In genomic region chr6:106769290-106769866, GRCm38 (mm10) we compare ENCODE assay signal across 8 mouse cellular contexts. TPM values are rescaled to one million over a fixed set of nuclear protein-coding genes. Genes with fewer than 3 reads are reported as not detected.
DNase-seq lines count a peak whose midpoint lies in the region; ATAC-seq and TF ChIP-seq lines count a peak whose summit lies in the region.

No protein-coding gene starts in this region.

- DNase-seq in lung, postnatal 36 days, result no peak
- peak; percentile 51 for DNase-seq in induced T-regulatory cell, adult 2 months (ENCODE audit: low read depth)
- no peak for DNase-seq in cerebellum, postnatal 10 days
- DNase-seq in left cerebral cortex, postnatal 14 days (ENCODE audit: low spot score in 2 of 2), result no peak
- DNase-seq in cerebellum, adult 8-10 months, result no peak

- peak overlapping the region; percentile 68 for H3K4me2 ChIP-seq in lung, embryonic 16.5 days (ENCODE audit: low read depth, low read length)
- H3K4me2 ChIP-seq in midbrain, embryonic 13.5 days (replicated peaks), result peak overlapping the region; percentile 96

- peaks cover 9% of the 10 kb centered on the region for H3K4me1 ChIP-seq in lung, embryonic 16.5 days (replicated peaks; ENCODE audit: control insufficient read depth, insufficient read depth, low read length)
- H3K4me1 ChIP-seq in cortical plate, adult 2 months (ENCODE audit: control insufficient read depth, insufficient read depth, low read length), result peaks cover 2% of the 10 kb centered on the region; the same call in 1 of the 2 replicates
- H3K4me1 ChIP-seq in midbrain, embryonic 13.5 days (replicated peaks), result peaks cover 12% of the 10 kb centered on the region

- H3K27ac ChIP-seq in lung, embryonic 16.5 days (ENCODE audit: low read length), result peak overlapping the region; percentile 24; the same call in 1 of the 2 replicates
- H3K27ac ChIP-seq in cortical plate, adult 2 months (ENCODE audit: insufficient read depth, low read length), result no peak overlapping the region
- no peak overlapping the region; the same call in 1 of the 2 replicates for H3K27ac ChIP-seq in midbrain, embryonic 13.5 days

- ATAC-seq in lung, embryonic 16.5 days (ENCODE audit: low read depth), result peak; percentile 74; the same call in 1 of the 2 replicates
- ATAC-seq in midbrain, embryonic 13.5 days, result peak; percentile 83

- WGBS in lung, embryonic 16.5 days, result under 1% methylated on average over 33 of the region's 33 CpGs
- 3% methylated on average over 33 of the region's 33 CpGs for WGBS in midbrain, embryonic 13.5 days

- H3K4me3 ChIP-seq in lung, embryonic 16.5 days (ENCODE audit: low read length), result peak overlapping the region; percentile 86
- peak overlapping the region; percentile 64 for H3K4me3 ChIP-seq in cortical plate, adult 2 months (ENCODE audit: insufficient read depth, low read length)
- peak overlapping the region; percentile 80 for H3K4me3 ChIP-seq in midbrain, embryonic 13.5 days (replicated peaks)

- H3K9ac ChIP-seq in lung, embryonic 16.5 days (ENCODE audit: low read length), result peak overlapping the region; percentile 80
- peak overlapping the region; percentile 77 for H3K9ac ChIP-seq in midbrain, embryonic 13.5 days (replicated peaks)

- intact Hi-C loops in left cerebral cortex, postnatal 14 days (cut with DNase I), result no loop called here

- no peaks in the 10 kb centered on the region for H3K9me3 ChIP-seq in lung, embryonic 16.5 days (ENCODE audit: control insufficient read depth, low read length)
- H3K9me3 ChIP-seq in midbrain, embryonic 13.5 days, result no peaks in the 10 kb centered on the region

- peaks cover 18% of the 10 kb centered on the region for H3K36me3 ChIP-seq in lung, embryonic 16.5 days (ENCODE audit: control insufficient read depth, insufficient read depth, low read length)
- H3K36me3 ChIP-seq in midbrain, embryonic 13.5 days, result peaks cover 21% of the 10 kb centered on the region

- no peak for TF ChIP-seq CTCF in cortical plate, adult 2 months (IDR thresholded peaks at IDR 0.05; ENCODE audit: extremely low read depth, insufficient read depth, low read length)

- no peak for TF ChIP-seq POLR2A in cortical plate, adult 2 months (IDR thresholded peaks at IDR 0.05; ENCODE audit: extremely low read depth, insufficient read depth, low read length)

- no peaks in the 10 kb centered on the region for H3K27me3 ChIP-seq in lung, embryonic 16.5 days (ENCODE audit: control insufficient read depth, insufficient read depth, low read depth, low read length)
- H3K27me3 ChIP-seq in midbrain, embryonic 13.5 days, result peaks cover 4% of the 10 kb centered on the region; the same call in 1 of the 2 replicates

RNA-seq across cellular contexts. Expression of gene Trnt1, which starts 0.5 kb away (rescaled TPM):
- polyA plus RNA-seq in lung, embryonic 16.5 days (2015; fragmentation: Nextera tagmentation; extraction: Ambion mirVana), result 53.5 and 54.9 TPM in 2 replicates
- polyA plus RNA-seq in cortical plate, adult 2 months (2012; rRNA removed), result 27.4 and 28.4 TPM in 2 replicates
- 67.1 and 68.5 TPM in 2 replicates for polyA plus RNA-seq in midbrain, embryonic 13.5 days (2015; fragmentation: Nextera tagmentation; extraction: Ambion mirVana)
- 10 to 100 TPM; 52.5 to 55.3 TPM for total RNA-seq in left cerebral cortex, postnatal 14 days (2021)

RNA-seq across cellular contexts. Expression of gene Il5ra, which starts 20.5 kb away (rescaled TPM):
- 0.09 and 0.24 TPM in 2 replicates for polyA plus RNA-seq in lung, embryonic 16.5 days (2015; fragmentation: Nextera tagmentation; extraction: Ambion mirVana)
- polyA plus RNA-seq in cortical plate, adult 2 months (2012; rRNA removed), result not detected in 2 replicates
- 0.12 TPM in 1 of 2 replicates, not detected in the other for polyA plus RNA-seq in midbrain, embryonic 13.5 days (2015; fragmentation: Nextera tagmentation; extraction: Ambion mirVana)
- not detected for total RNA-seq in left cerebral cortex, postnatal 14 days (2021)

RNA-seq across cellular contexts. Expression of gene Crbn, which starts 30.5 kb away (rescaled TPM):
- polyA plus RNA-seq in lung, embryonic 16.5 days (2015; fragmentation: Nextera tagmentation; extraction: Ambion mirVana), result 46.6 and 46.7 TPM in 2 replicates
- 40.6 and 42.8 TPM in 2 replicates for polyA plus RNA-seq in cortical plate, adult 2 months (2012; rRNA removed)
- polyA plus RNA-seq in midbrain, embryonic 13.5 days (2015; fragmentation: Nextera tagmentation; extraction: Ambion mirVana), result 59.4 and 64.7 TPM in 2 replicates
- total RNA-seq in left cerebral cortex, postnatal 14 days (2021), result 10 to 100 TPM; 86.3 to 87.5 TPM
